Mouse (Mus musculus) CH12.LX (cell line): ENCODE measurements around the gene Cabp2. TPM values are rescaled to one million over a fixed set of nuclear protein-coding genes. Genes with fewer than 3 reads are reported as not detected.

Source experiments
- DNase-seq: peaks from one replicate; pipeline ENCODE4 v3.0.0-alpha.2; 2013; ENCODE audit errors: extremely low read depth
- H3K27ac ChIP-seq: 2 replicates; pipeline ENCODE4 v1.5.1; 2012; ENCODE audit warnings: low read depth, mild to moderate bottlenecking, control low read depth, moderate library complexity; ENCODE audit not compliant: insufficient read depth
- H3K27me3 ChIP-seq: replicated peaks from 2 replicates; pipeline ENCODE3; 2012; ENCODE audit warnings: inconsistent platforms
- H3K36me3 ChIP-seq, 2 experiments: replicated peaks in 1 of 2; 2 replicates each; pipeline versions ENCODE3 to v1.6.1; 2012; ENCODE audit warnings: inconsistent platforms in 1 of 2, low read length in 1 of 2, mild to moderate bottlenecking in 1 of 2, mixed read lengths in 1 of 2, moderate library complexity in 1 of 2; ENCODE audit not compliant: control insufficient read depth in 1 of 2, insufficient read depth in 1 of 2
- H3K4me1 ChIP-seq, 2 experiments: 2 replicates each; pipeline ENCODE4 v1.6.1; 2012; ENCODE audit warnings: inconsistent platforms in 1 of 2, moderate library complexity in 1 of 2; ENCODE audit not compliant: insufficient read depth in 2 of 2, control insufficient read depth in 1 of 2
- H3K4me2 ChIP-seq: 2 replicates; pipeline ENCODE4 v1.6.1; 2012; ENCODE audit warnings: low read depth, mild to moderate bottlenecking, control low read depth; ENCODE audit not compliant: poor library complexity, insufficient read depth, severe bottlenecking
- H3K4me3 ChIP-seq, 3 experiments: fragments of 150-350 bp in 1 of 3; sonication (generic) in 1 of 3; replicated peaks in 1 of 3; 2 replicates each; pipeline versions ENCODE3 to v1.5.1; 2011 to 2012; ENCODE audit warnings: low read depth in 2 of 3, low read length in 2 of 3, mild to moderate bottlenecking in 2 of 3, moderate library complexity in 2 of 3, control low read depth in 1 of 3, improper control_type of control experiment in 1 of 3, inconsistent platforms in 1 of 3, mixed read lengths in 1 of 3; ENCODE audit not compliant: poor library complexity in 1 of 3
- H3K79me2 ChIP-seq: replicated peaks from 2 replicates; pipeline ENCODE4 v1.6.1; 2012; ENCODE audit warnings: mild to moderate bottlenecking, moderate library complexity; ENCODE audit not compliant: control insufficient read depth, poor library complexity, insufficient read depth, severe bottlenecking; ENCODE audit errors: extremely low read depth
- H3K9ac ChIP-seq: 2 replicates; pipeline ENCODE4 v1.6.1; 2012; ENCODE audit warnings: low read depth, mild to moderate bottlenecking, control low read depth, moderate library complexity; ENCODE audit not compliant: insufficient read depth
- H3K9me3 ChIP-seq: replicated peaks from 2 replicates; pipeline ENCODE3; 2012; ENCODE audit warnings: low read length, inconsistent platforms, mixed read lengths
- CTCF ChIP-seq, 2 experiments: IDR thresholded peaks in 1 of 2; conservative IDR thresholded peaks in 1 of 2; 2 replicates each; pipeline ENCODE4 v1.5.1; 2011 to 2012; ENCODE audit warnings: low read depth in 2 of 2, low read length in 2 of 2, improper control_type of control experiment in 1 of 2, inconsistent platforms in 1 of 2, mild to moderate bottlenecking in 1 of 2, moderate library complexity in 1 of 2
- E2F4 ChIP-seq: IDR thresholded peaks from 2 replicates; pipeline ENCODE4 v1.6.1; 2011; ENCODE audit warnings: low read depth, low read length, improper control_type of control experiment; ENCODE audit not compliant: insufficient replicate concordance
- ELF1 ChIP-seq: IDR thresholded peaks from 2 replicates; pipeline ENCODE4 v1.6.1; 2014; ENCODE audit warnings: low read depth, mild to moderate bottlenecking, inconsistent platforms, low read length, improper control_type of control experiment
- ETS1 ChIP-seq: conservative IDR thresholded peaks from 2 replicates; pipeline ENCODE4 v1.6.1; 2012; ENCODE audit warnings: low read depth, mild to moderate bottlenecking, inconsistent platforms, low read length, improper control_type of control experiment, moderate library complexity
- GABPA ChIP-seq: IDR thresholded peaks from 2 replicates; pipeline ENCODE4 v1.6.1; 2012; ENCODE audit warnings: low read depth, low read length, improper control_type of control experiment, inconsistent platforms; ENCODE audit not compliant: insufficient replicate concordance
- HCFC1 ChIP-seq: IDR thresholded peaks from 2 replicates; pipeline ENCODE4 v1.6.1; 2012; ENCODE audit warnings: low read depth, mild to moderate bottlenecking, inconsistent platforms, low read length, improper control_type of control experiment
- MAFK ChIP-seq: IDR thresholded peaks from 2 replicates; pipeline ENCODE4 v1.6.1; 2011; ENCODE audit warnings: low read length, improper control_type of control experiment; ENCODE audit not compliant: insufficient replicate concordance
- MAX ChIP-seq: IDR thresholded peaks from 2 replicates; pipeline ENCODE4 v1.6.1; 2011; ENCODE audit warnings: low read length, improper control_type of control experiment
- MAZ ChIP-seq: IDR thresholded peaks from 2 replicates; pipeline ENCODE4 v1.6.1; 2012; ENCODE audit warnings: low read depth, mild to moderate bottlenecking, inconsistent platforms, low read length, improper control_type of control experiment, moderate library complexity
- MEF2A ChIP-seq: IDR thresholded peaks from 2 replicates; pipeline ENCODE4 v1.6.1; 2014; ENCODE audit warnings: low read depth, mild to moderate bottlenecking, inconsistent platforms, low read length, improper control_type of control experiment, borderline replicate concordance
- NRF1 ChIP-seq: IDR thresholded peaks from 2 replicates; pipeline ENCODE4 v1.6.1; 2014; ENCODE audit warnings: low read depth, mild to moderate bottlenecking, inconsistent platforms, low read length, improper control_type of control experiment, moderate library complexity
- PAX5 ChIP-seq: IDR thresholded peaks from 2 replicates; pipeline ENCODE4 v1.6.1; 2012; ENCODE audit warnings: low read length, inconsistent platforms, mixed read lengths
- POLR2A ChIP-seq: IDR thresholded peaks from 2 replicates; pipeline ENCODE4 v1.6.1; 2011; ENCODE audit warnings: low read depth, mild to moderate bottlenecking, improper control_type of control experiment, low read length
- RAD21 ChIP-seq: IDR thresholded peaks from 2 replicates; pipeline ENCODE4 v1.6.1; 2011; ENCODE audit warnings: low read depth, mild to moderate bottlenecking, low read length, improper control_type of control experiment, moderate library complexity
- SIN3A ChIP-seq: IDR thresholded peaks from 2 replicates; pipeline ENCODE4 v1.6.1; 2012; ENCODE audit warnings: low read length, improper control_type of control experiment, inconsistent platforms
- SMC3 ChIP-seq: IDR thresholded peaks from 2 replicates; pipeline ENCODE4 v1.6.1; 2011; ENCODE audit warnings: low read depth, low read length, improper control_type of control experiment
- TBP ChIP-seq: conservative IDR thresholded peaks from 2 replicates; pipeline ENCODE4 v1.6.1; 2011; ENCODE audit warnings: low read depth, low read length, improper control_type of control experiment
- TCF12 ChIP-seq: IDR thresholded peaks from 2 replicates; pipeline ENCODE4 v1.6.1; 2014; ENCODE audit warnings: low read depth, mild to moderate bottlenecking, inconsistent platforms, low read length, improper control_type of control experiment
- USF2 ChIP-seq: conservative IDR thresholded peaks from 2 replicates; pipeline ENCODE4 v1.6.1; 2011; ENCODE audit warnings: low read depth, low read length, improper control_type of control experiment
- ZC3H11A ChIP-seq: IDR thresholded peaks from 2 replicates; pipeline ENCODE4 v1.6.1; 2012; ENCODE audit warnings: low read depth, mild to moderate bottlenecking, inconsistent platforms, low read length, improper control_type of control experiment
- ZNF384 ChIP-seq: IDR thresholded peaks from 2 replicates; pipeline ENCODE4 v1.6.1; 2012; ENCODE audit warnings: low read depth, low read length, improper control_type of control experiment, inconsistent platforms
- dilution Hi-C: fragments of 300-500 bp; cut with MboI; formaldehyde crosslinking; loops from 2 replicates; pipeline ENCODE4 v1.14.3; 2020; ENCODE audit warnings: low sequenced_read_pairs; ENCODE audit not compliant: extremely low pct_unique_long_range_greater_than_20kb, extremely low pct_ligation_motif_present
- in situ Hi-C: fragments of 300-500 bp; cut with MboI; formaldehyde crosslinking; loops from 3 replicates; pipeline ENCODE4 v1.14.3; 2019; ENCODE audit warnings: low sequenced_read_pairs, low pct_ligation_motif_present, low pct_unique_long_range_greater_than_20kb, mixed read lengths
- polyA plus RNA-seq: library from polyadenylated mRNA; unstranded; fragments of >175 nt; gene quantifications from 2 replicates; pipeline ENCODE4 v1.2.1, GENCODE M21; 2012; ENCODE audit warnings: low read depth; ENCODE audit not compliant: insufficient read length
- total RNA-seq, 2 experiments: library from RNA; depleted of rRNA; stranded (reverse); fragments of 300-350 nt in 1 of 2; fragments of >200 nt in 1 of 2; gene quantifications; 2 replicates each; pipeline ENCODE4 v1.2.3; 2012 to 2014

Cabp2 gene
- total and polyA plus RNA-seq, 3 experiments = not detected

DNA sequence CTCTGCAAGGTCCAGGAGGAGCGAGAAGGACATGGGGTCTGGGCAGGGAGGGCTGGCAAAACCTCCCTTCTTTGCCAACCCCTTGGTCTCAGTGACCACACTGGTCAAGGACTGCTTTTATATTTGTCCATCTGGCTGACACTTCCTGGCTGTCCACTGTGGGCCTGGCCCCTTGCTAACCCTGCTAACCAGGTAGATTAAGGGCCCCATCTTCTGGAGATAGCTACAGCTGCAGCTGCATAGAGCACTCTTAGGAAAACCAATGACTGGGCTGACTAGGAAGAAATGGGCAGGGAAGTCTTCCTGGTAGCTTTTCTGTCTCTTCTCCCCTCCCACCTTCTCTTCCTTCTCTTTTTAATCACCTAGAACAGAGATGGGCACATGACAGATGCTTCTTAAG is 3.6 kb downstream of the Cabp2 start:
- in situ Hi-C loops = loop anchor here (5.0 kb wide), 2 partner anchors 33 to 68 kb away; no protein-coding TSS in a partner anchor

GRCm38 (mm10) chr19:4086156-4086555 is 4.8 kb downstream of the Cabp2 start:
- peaks cover 65% of the 10 kb centered on the region for H3K27me3 ChIP-seq
- in situ Hi-C loops = loop anchor here (5.0 kb wide), 2 partner anchors 34 to 69 kb away; no protein-coding TSS in a partner anchor

More for the DNA sequence above, 3.6 kb downstream of the Cabp2 start:
- H3K27ac ChIP-seq = no peak overlapping the region
- peaks cover 74% of the 10 kb centered on the region for H3K27me3 ChIP-seq
- no peak overlapping the region for H3K4me3 ChIP-seq
- TF ChIP-seq ZNF384 = no peak
- TF ChIP-seq SMC3 = peak; percentile 56
- peak in 1 of 2 experiments; percentile 57; a peak in 2 of 4 replicates for TF ChIP-seq CTCF (conservative IDR thresholded peaks at IDR 0.05 in 1 of 2, IDR thresholded peaks at IDR 0.05 in 1 of 2; ENCODE audit: low read depth in 2 of 2, low read length in 2 of 2)
- no peak for TF ChIP-seq MEF2A
- TF ChIP-seq ELF1 = no peak
- TF ChIP-seq POLR2A = no peak
- no peak for TF ChIP-seq PAX5
- no peak for TF ChIP-seq MAX
- peak; percentile 58 for TF ChIP-seq RAD21
- no peak for TF ChIP-seq GABPA
- no peaks in the 10 kb centered on the region for H3K79me2 ChIP-seq
- no peak overlapping the region for H3K4me2 ChIP-seq
- H3K9ac ChIP-seq = no peak overlapping the region
- DNase-seq = no peak
- no peaks in the 10 kb centered on the region for H3K9me3 ChIP-seq
- peaks cover 0 to 8% of the 10 kb centered on the region in 2 experiments; a peak in 2 of 4 replicates for H3K4me1 ChIP-seq
- H3K36me3 ChIP-seq = no peaks in the 10 kb centered on the region
- dilution Hi-C loops = no loop called here

DNA sequence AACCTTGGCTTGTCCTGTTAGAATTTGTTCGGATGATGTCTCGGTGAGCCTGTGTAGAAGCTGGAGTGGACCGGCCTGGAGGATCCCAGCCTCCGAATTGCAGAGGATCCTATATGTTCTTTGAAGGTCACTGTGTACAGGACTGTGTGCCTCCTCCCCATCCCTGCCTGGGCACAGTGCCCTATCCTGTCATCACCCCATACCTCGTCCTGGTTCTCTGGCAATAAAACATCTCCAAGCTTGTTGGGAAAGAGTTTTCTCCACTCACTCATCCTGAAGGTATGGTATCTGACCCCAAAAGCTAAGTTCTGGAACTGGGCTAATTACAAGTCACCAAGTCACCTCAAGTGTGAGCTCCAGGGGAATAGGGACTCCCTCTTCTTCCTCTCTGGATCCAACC is 5.7 kb downstream of the Cabp2 start:
- Histone ChIP-seq H3K27me3 (peaks cover 56% of the 10 kb centered on the region), H3K9ac (no peak overlapping the region), H3K4me1 (no peaks in the 10 kb centered on the region), H3K79me2 (no peaks in the 10 kb centered on the region), H3K4me2 (no peak overlapping the region), H3K4me3 (no peak overlapping the region), H3K36me3 (no peaks in the 10 kb centered on the region), H3K9me3 (no peaks in the 10 kb centered on the region), H3K27ac (no peak overlapping the region)
- dilution Hi-C loops (no loop called here), in situ Hi-C loops (loop anchor here (5.0 kb wide), 2 partner anchors 35 to 70 kb away; no protein-coding TSS in a partner anchor)
- DNase-seq = no peak
- no peak for TF ChIP-seq TBP
- no peak for TF ChIP-seq MAX
- no peak for TF ChIP-seq SIN3A
- no peak for TF ChIP-seq MAZ
- no peak for TF ChIP-seq RAD21
- no peak for TF ChIP-seq ZC3H11A
- TF ChIP-seq POLR2A = no peak
- TF ChIP-seq ELF1 = no peak
- TF ChIP-seq NRF1 = no peak
- no peak for TF ChIP-seq MAFK
- no peak for TF ChIP-seq TCF12
- no peak for TF ChIP-seq HCFC1

More at GRCm38 (mm10) chr19:4086156-4086555, 4.8 kb downstream of the Cabp2 start:
- no peaks in the 10 kb centered on the region for H3K9me3 ChIP-seq
- no peak overlapping the region for H3K4me2 ChIP-seq
- H3K9ac ChIP-seq = no peak overlapping the region
- TF ChIP-seq ETS1 (no peak), E2F4 (no peak), USF2 (no peak)
- H3K79me2 ChIP-seq = no peaks in the 10 kb centered on the region
- H3K36me3 ChIP-seq = no peaks in the 10 kb centered on the region
- dilution Hi-C loops = no loop called here
- no peaks in the 10 kb centered on the region for H3K4me1 ChIP-seq
- no peak for DNase-seq
- H3K27ac ChIP-seq = no peak overlapping the region
- H3K4me3 ChIP-seq = no peak overlapping the region
